Mouse (Mus musculus): Measurements from ENCODE around the gene Tshz2.

GRCm38 (mm10) chr2:169837031-169837605, 204.3 kb downstream of the Tshz2 start:
- no peak for TF ChIP-seq CTCF (IDR thresholded peaks at IDR 0.05; ENCODE audit: insufficient read depth, low read length)
- no peak for TF ChIP-seq POLR2A (IDR thresholded peaks at IDR 0.05; ENCODE audit: borderline replicate concordance, extremely low read depth, low read depth, low read length)

Data from lung, adult 2 months (tissue).